Mouse (Mus musculus) layer of hippocampus, adult 11-12 months (tissue): ENCODE results near the gene Llcfc1.

ENCODE experiments used
- DNase-seq: peaks from one replicate; pipeline ENCODE4 v3.0.0; 2022; ENCODE audit warnings: low spot score

Llcfc1 gene

GRCm38 (mm10) chr6:41684131-41684530 is at the start of gene Llcfc1:
Llcfc1 (plus strand) TSS chr6:41684431.
- no peak for DNase-seq

DNA sequence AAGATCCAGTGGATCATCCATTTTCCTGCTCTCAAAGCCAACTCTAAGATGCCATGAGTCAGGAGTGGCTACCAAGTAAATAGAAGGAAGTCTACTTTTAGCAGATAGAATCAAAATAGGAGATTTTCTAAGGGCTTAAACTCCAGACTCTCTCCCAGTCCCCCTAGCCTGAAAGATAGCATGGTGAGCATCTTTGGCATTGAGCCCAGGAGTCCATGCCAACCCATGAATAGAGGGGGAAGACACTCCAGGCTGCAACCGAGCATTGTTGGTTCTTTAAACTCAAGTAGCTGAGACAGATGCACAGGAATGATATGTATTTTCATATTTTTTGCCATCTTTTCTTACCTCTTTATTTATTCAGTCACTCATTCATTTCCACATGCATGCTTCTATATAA is 49.0 kb upstream of the Llcfc1 start:
- DNase-seq, result no peak

GRCm38 (mm10) chr6:41636178-41636577 is 48.1 kb upstream of the Llcfc1 start, which contains the start of gene Trpv6:
Trpv6 (minus strand) TSS chr6:41636405.
- no peak for DNase-seq

DNA sequence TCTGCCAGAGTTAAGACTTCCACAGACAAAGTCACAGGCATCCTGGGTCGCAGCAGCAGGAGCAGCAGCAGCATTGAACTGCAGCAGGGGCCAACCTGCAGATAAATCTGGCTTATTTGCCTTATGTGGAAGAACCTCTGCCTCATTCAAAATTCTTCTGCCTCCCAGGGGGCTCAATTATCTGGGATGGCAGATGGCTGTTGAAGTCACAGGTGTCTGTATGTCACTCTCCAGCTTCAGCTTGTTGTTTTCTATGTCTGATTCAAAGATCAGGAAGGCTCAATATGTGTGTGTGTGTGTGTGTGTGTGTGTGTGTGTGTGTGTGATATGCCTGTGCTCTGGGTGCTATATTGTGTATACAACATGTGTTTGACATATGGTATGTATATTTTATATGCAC is 46.8 kb upstream of the Llcfc1 start:
- no peak for DNase-seq

GRCm38 (mm10) chr6:41637927-41638506 is 46.2 kb upstream of the Llcfc1 start:
- no peak for DNase-seq

- no peak for DNase-seq
Observed at GRCm38 (mm10) chr6:41640449-41640848, 43.8 kb upstream of the Llcfc1 start.

DNA sequence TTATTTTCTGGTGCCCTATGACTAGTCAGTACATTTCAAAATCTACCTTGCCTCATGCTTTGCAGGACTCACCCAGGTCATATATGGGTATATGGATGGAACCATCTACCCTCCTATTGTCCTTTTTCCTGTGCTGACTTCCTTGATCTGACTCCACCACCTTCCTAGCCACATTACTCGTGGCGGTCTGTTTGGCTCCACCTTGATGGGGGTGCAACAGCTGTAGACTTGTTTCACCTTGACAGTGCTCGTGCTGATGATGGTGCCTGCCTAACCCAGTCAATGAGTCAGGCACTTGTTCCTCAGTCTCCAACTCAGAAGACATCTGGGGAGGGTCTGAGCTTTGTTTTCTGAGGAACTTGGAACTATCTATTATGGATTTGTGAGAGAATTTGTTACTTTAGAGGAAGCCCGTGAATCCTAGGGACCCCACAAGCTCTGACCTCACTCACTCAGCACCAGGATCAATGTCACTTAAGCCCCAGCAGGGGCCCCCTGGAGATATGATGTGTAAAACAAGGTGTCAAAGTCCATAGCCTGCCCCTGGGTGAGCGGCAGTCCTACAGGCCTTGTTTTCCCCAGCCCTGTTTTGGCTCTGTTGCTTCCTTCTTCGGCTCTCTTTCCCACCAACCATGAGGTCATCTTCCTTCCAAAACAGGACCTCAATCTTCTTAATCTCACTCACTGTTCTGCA is 42.9 kb upstream of the Llcfc1 start:
- no peak for DNase-seq

DNA sequence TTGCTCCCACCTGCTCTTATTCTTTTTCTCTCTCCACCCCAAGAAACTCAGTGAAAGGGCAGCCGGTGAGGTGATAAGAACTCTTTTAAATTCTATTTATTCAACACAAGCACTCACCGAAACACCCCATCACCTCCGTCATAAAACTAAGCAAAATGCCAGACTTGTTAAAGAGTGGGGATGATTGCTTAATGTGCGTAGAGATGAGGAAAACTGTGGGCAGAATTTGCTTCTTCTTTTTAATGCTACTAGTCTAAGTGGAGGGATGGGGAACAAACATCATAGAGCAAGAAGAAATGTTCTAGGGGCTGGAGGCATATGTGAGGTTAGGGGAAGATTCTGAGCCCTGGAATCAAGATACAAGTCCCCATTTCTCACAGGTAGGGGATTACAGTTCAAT is 41.5 kb upstream of the Llcfc1 start:
- DNase-seq, result no peak

- DNase-seq, result no peak
Observed at GRCm38 (mm10) chr6:41643227-41643626, 41.0 kb upstream of the Llcfc1 start.

DNA sequence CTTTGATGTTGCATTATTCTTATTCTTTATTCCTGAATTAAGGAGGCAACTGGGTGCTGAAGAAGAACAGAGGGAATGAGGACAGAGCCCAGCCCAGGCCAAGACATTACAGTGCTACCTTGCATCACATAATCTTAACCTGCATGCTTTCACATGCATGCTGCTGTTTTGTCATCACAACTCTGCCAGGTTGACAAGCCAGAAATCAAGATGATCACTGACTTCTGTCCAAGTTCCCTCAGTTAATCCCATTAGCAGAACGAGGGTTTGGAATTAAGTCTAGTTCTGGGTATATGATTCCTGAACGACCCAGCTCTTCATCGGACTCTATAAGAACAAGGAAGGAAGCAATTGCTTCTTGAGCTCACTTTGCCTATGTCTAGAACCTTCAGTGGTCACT is 38.0 kb upstream of the Llcfc1 start:
- no peak for DNase-seq

GRCm38 (mm10) chr6:41646672-41647071 is 37.6 kb upstream of the Llcfc1 start:
- DNase-seq, result no peak

DNA sequence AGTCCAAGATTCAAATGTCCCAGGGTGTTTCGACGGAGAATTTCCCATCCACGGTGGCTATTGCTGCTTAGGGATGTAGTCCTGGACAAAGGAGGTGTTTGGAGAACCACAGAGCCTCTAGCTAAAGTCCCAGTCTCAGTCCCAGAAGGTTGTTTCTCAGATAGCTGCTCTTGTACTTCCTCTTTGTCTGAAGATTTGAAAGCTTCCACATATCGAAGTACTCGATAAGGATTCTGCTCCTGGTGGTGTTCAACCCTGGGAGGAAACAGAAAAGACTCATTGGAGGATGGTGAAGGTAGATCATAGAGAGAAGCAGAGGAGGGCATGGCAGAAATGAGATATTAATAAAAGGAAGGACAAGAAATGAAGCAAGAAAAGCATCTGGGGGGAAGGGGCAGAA is 31.1 kb upstream of the Llcfc1 start:
- no peak for DNase-seq

- no peak for DNase-seq
Observed at GRCm38 (mm10) chr6:41654648-41655047, 29.6 kb upstream of the Llcfc1 start.

DNA sequence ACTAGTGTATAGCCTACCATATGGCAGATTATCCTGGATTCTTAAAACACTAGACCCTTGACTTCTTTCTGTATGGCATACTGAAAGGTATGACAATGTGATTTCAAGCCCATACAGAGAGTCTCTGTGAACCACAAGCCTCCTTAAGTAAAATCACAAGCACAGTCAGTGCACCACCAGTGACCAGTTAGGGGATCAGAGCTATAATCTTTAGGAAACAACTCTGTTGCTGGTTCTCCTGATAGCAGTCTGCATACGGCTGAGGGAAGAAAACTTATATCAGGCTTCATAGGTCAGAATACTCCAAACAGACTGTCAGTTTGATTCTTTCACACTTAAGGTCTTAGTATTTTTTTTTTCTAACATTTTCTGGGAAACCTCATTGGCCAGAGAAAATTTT is 25.7 kb upstream of the Llcfc1 start:
- DNase-seq, result no peak

- no peak for DNase-seq
Observed at GRCm38 (mm10) chr6:41662320-41662719, 21.9 kb upstream of the Llcfc1 start.

GRCm38 (mm10) chr6:41676530-41676929 is 7.7 kb upstream of the Llcfc1 start:
- DNase-seq, result no peak

DNA sequence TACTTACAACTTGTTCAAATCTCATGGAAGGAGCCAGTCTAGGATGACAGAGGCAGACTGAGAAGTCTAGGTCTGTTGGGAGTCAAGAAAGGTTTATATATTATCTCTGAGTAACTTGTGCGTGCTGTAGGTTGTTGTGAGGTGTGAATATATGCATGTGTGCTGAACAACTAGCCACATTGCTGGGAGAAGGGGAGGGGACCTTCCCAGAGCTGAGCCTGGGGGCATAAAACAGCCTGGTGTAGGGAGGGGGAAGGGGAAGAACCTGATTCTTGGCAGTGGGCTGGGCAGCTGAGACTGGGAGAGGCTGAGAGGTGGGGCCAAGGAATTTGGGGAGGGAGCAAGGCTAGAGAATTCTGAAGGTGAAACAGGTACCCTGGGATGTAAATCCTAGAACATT is 3.6 kb upstream of the Llcfc1 start, which contains the start of gene Trpv5:
Gene Trpv5 (minus strand): TSS at position 101 of the 400 bp plus-strand sequence.
- no peak for DNase-seq

DNA sequence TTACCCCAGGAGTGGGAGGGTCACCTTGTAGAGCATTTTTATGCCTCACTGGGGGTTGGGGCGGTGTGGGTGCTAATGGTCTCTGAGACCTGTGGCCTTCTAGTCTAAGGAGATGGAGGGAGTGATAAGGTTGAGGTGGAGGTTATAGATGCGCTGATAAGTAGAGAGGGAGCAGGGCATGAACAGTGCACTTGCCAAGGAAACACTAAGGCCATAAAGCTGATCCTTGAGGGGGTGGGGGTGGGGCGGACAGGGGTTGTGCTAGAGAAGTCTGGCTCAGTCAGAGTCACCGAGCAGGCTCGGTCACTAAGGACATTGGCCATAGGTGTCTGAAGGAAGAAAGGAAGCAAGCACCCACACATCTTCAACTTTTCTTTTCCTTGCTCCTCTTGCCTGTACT is 2.6 kb upstream of the Llcfc1 start:
- DNase-seq, result no peak

- DNase-seq, result no peak
Observed at GRCm38 (mm10) chr6:41684911-41685310, 680 bp downstream of the Llcfc1 start.

GRCm38 (mm10) chr6:41685596-41685995 is 1.4 kb downstream of the Llcfc1 start:
- no peak for DNase-seq

DNA sequence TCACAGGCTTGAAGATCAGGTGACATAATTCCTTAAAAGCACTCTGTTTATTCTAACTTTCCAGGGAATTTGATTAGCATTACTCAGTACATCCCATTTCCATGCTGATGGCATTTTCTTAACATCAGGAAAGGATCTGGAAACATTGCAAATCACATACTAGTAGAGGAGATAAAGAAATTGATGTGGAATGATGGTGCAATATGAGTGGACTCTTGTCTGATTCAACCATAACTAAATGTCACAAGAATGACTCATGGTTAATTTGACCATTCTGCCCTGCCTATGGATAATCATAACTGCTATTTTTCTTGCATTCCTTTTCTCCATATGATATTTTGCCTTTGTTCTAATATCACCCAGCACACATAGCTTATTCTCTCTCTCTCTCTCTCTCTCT is 8.0 kb downstream of the Llcfc1 start:
- no peak for DNase-seq

GRCm38 (mm10) chr6:41694407-41694806 is 10.2 kb downstream of the Llcfc1 start:
- DNase-seq, result no peak

DNA sequence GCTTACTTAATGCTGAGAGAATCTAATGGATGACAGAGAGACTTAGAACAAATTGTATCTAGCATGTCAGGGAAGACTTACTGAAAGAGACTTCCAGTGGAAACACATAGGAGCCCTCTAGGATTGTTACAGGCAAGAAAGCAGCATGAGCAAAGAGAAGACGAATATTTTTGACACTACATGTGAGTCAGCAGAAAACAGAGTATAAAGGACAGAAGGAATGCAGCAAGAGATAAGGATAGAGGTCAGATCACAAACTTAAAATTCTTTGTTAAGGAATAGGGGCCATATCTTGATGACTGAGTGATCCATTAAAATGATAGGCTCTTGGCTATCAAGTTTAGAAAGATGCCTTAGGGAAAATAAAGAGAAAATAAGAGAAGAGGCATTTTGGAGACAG is 17.0 kb downstream of the Llcfc1 start:
- DNase-seq, result no peak

DNA sequence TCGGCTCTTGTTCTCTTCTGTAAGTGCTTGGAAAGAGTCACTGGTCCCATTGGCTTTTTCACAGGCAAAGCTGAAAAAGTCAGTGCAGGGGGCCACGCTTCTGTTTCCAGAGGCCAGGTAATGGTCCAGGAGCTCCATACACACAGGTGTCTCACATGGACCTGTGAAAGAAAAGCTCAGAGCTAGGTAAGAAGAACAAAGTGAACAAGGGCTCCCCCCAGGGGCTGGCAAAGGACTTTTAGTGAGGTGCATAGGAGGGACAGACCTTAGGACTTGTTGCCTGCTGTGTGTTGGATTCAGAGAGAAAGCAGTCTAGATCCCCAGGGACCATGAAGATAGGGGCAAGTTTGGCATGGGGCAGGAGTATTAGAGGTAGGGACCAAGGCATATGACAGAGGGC is 18.7 kb downstream of the Llcfc1 start:
- DNase-seq, result no peak
